Mouse (Mus musculus) stomach, embryonic 14.5 days (tissue): ENCODE data around the gene Egln1. TPM values are rescaled to one million over a fixed set of nuclear protein-coding genes. Genes with fewer than 3 reads are reported as not detected.

Source experiments
- ATAC-seq: fragments of 200-750 bp; cut with Nextera tagmentation; 2 replicates; pipeline ENCODE4 v1.8.0; 2017; ENCODE audit warnings: low read depth, moderate TSS enrichment; ENCODE audit not compliant: insufficient number of reproducible peaks, insufficient read depth, low FRiP score
- H3K27ac ChIP-seq: fragments of 300-500 bp; sonication (generic); 2 replicates; pipeline ENCODE4 v1.5.1; 2014; ENCODE audit warnings: mild to moderate bottlenecking, low read length, moderate library complexity, mixed read lengths
- H3K27me3 ChIP-seq: fragments of 300-500 bp; sonication (generic); 2 replicates; pipeline ENCODE4 v1.6.1; 2014; ENCODE audit warnings: low read length, control low read depth, mixed read lengths; ENCODE audit not compliant: control insufficient read depth, insufficient read depth
- H3K36me3 ChIP-seq: fragments of 300-500 bp; sonication (generic); 2 replicates; pipeline ENCODE4 v1.6.1; 2014; ENCODE audit warnings: mild to moderate bottlenecking, control low read depth, low read length, moderate library complexity, mixed read lengths; ENCODE audit not compliant: control insufficient read depth, insufficient read depth
- H3K4me1 ChIP-seq: fragments of 300-500 bp; sonication (generic); 2 replicates; pipeline ENCODE4 v1.6.1; 2014; ENCODE audit warnings: low read length, control low read depth, mixed read lengths; ENCODE audit not compliant: control insufficient read depth, insufficient read depth
- H3K4me2 ChIP-seq: fragments of 300-500 bp; sonication (generic); replicated peaks from 2 replicates; pipeline ENCODE4 v1.6.1; 2014; ENCODE audit warnings: low read depth, low read length, control low read depth
- H3K4me3 ChIP-seq: fragments of 300-500 bp; sonication (generic); 2 replicates; pipeline ENCODE4 v1.5.1; 2014; ENCODE audit warnings: low read depth, low read length, control low read depth
- H3K9ac ChIP-seq: fragments of 300-500 bp; sonication (generic); replicated peaks from 2 replicates; pipeline ENCODE4 v1.6.1; 2014; ENCODE audit warnings: low read depth, mild to moderate bottlenecking, control low read depth, low read length, moderate library complexity, mixed read lengths
- H3K9me3 ChIP-seq: fragments of 300-500 bp; sonication (generic); 2 replicates; pipeline ENCODE4 v1.6.1; 2016; ENCODE audit warnings: low read depth, low read length, control low read depth; ENCODE audit not compliant: control insufficient read depth
- WGBS: fragments of 180-500 bp; shearing (Covaris S2); extraction: QIAGEN DNeasy Blood & Tissue Kit; methylation state at CpG from one replicate; pipeline ENCODE4 v1.1.7; 2014; 5-methylcytosine and 5-hydroxymethylcytosine counted together
- polyA plus RNA-seq: library from polyadenylated mRNA; unstranded; fragments of >200 nt; fragmentation: Nextera tagmentation; extraction: Ambion mirVana; gene quantifications from 2 replicates; pipeline ENCODE4 v1.2.1, GENCODE M21; 2014

The Egln1 gene
- polyA plus RNA-seq, 1 experiment from 2014 or later = 20.1 TPM

DNA sequence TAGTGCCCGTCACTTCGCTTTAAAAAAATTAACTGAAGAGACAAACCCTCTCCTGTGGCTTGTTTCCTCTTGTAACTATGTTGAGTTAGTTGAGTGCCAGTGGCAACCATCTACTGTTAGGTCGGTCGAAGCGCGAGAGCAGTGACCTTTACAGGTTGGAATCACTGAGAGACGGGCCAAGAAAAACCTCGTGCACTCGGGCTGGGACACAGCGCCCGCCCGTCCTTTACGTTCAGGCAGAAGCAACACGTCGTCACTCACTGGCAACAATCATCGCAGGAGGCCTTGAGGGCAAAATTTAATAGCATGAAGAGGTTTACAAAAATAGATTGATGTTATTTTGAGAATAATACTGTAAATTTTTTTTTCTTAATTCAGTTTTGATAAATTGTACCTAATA is 39.2 kb downstream of the Egln1 start:
- peaks cover 44% of the 10 kb centered on the region for H3K36me3 ChIP-seq
- H3K27ac ChIP-seq = no peak overlapping the region
- ATAC-seq = no peak

GRCm38 (mm10) chr8:124905482-124905881 is 43.6 kb downstream of the Egln1 start:
- 87% methylated on average over 2 of the region's 2 CpGs for WGBS
- ATAC-seq = no peak
- peaks cover 46% of the 10 kb centered on the region for H3K36me3 ChIP-seq

More for the DNA sequence above, 39.2 kb downstream of the Egln1 start:
- Histone ChIP-seq H3K4me1 (no peaks in the 10 kb centered on the region), H3K9ac (no peak overlapping the region), H3K4me3 (no peak overlapping the region), H3K27me3 (no peaks in the 10 kb centered on the region), H3K9me3 (no peaks in the 10 kb centered on the region), H3K4me2 (no peak overlapping the region)
- WGBS = 94% methylated on average over 16 of the region's 16 CpGs

GRCm38 (mm10) chr8:124903198-124903597 is 45.9 kb downstream of the Egln1 start:
- 94% methylated on average over 15 of the region's 15 CpGs for WGBS
- no peak for ATAC-seq
- peaks cover 46% of the 10 kb centered on the region for H3K36me3 ChIP-seq

More at GRCm38 (mm10) chr8:124905482-124905881, 43.6 kb downstream of the Egln1 start:
- H3K4me1 ChIP-seq = no peaks in the 10 kb centered on the region
- no peak overlapping the region for H3K9ac ChIP-seq
- no peak overlapping the region for H3K4me2 ChIP-seq
- no peak overlapping the region for H3K4me3 ChIP-seq
- H3K27me3 ChIP-seq = no peaks in the 10 kb centered on the region
- no peak overlapping the region for H3K27ac ChIP-seq
- no peaks in the 10 kb centered on the region for H3K9me3 ChIP-seq

DNA sequence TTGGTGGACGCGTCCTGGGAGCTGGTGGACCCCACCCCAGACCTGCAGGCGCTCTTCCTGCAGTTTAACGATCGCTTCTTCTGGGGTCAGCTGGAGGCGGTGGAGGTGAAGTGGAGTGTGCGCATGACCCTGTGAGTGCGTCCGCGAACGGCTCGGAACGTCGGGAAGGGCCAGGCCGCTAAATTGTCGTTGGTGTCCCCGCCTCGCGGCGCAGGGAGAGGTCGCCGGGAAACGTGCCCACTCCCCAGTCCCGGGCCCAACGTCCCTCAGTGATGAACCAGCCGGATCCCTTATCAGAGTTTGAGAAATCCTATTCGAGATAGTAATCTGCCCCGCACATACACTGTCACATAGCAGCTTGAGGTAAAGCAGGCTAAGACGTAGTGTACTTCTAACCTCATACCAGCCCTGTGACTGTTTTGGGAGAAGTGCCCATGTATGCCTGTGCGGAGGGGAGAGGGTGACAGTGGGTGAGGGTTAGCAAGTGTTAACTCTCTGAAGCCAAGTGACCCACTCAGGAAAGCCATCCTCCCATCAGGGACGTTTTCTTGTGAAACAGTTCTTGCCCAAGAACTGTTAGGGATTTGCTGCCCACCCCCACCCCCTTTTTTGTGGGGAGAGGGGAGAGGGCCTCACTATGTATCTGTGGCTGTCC is 50.7 kb downstream of the Egln1 start:
- peaks cover 49% of the 10 kb centered on the region for H3K36me3 ChIP-seq
- peak overlapping the region; percentile 86 for H3K4me2 ChIP-seq
- H3K9ac ChIP-seq = peak overlapping the region; percentile 73
- peak overlapping the region; percentile 63; the same call in 1 of the 2 replicates for H3K27ac ChIP-seq
- no peak for ATAC-seq
- no peaks in the 10 kb centered on the region for H3K27me3 ChIP-seq
- peak overlapping the region; percentile 90 for H3K4me3 ChIP-seq
- 4% methylated on average over 31 of the region's 31 CpGs for WGBS
- peaks cover 20% of the 10 kb centered on the region for H3K4me1 ChIP-seq
- no peaks in the 10 kb centered on the region for H3K9me3 ChIP-seq

More at GRCm38 (mm10) chr8:124903198-124903597, 45.9 kb downstream of the Egln1 start:
- Histone ChIP-seq H3K4me2 (no peak overlapping the region), H3K9me3 (no peaks in the 10 kb centered on the region), H3K27ac (no peak overlapping the region), H3K27me3 (no peaks in the 10 kb centered on the region), H3K9ac (no peak overlapping the region), H3K4me3 (no peak overlapping the region), H3K4me1 (peaks cover 6% of the 10 kb centered on the region)

- peak within 1 kb of the TSS; percentile 90 for H3K4me3 ChIP-seq
- WGBS = under 1% methylated on average over 114 of the region's 114 CpGs
- peaks cover 42% of the 10 kb centered on the region for H3K36me3 ChIP-seq
- peak within 1 kb of the TSS; percentile 94 for H3K4me2 ChIP-seq
- peak; percentile 82 for ATAC-seq
- peak within 1 kb of the TSS; percentile 73 for H3K9ac ChIP-seq
- H3K9me3 ChIP-seq = no peaks in the 10 kb centered on the region
- peak within 1 kb of the TSS; percentile 79 for H3K27ac ChIP-seq
- peaks cover 20% of the 10 kb centered on the region for H3K4me1 ChIP-seq
- no peaks in the 10 kb centered on the region for H3K27me3 ChIP-seq
Observed at GRCm38 (mm10) chr8:124897386-124898250, 51.5 kb downstream of the Egln1 start, which contains the start of the genes Exoc8 and Sprtn. TSS of gene Exoc8 (minus strand) at chr8:124897705. TSS of gene Sprtn (plus strand) at chr8:124897886.

DNA sequence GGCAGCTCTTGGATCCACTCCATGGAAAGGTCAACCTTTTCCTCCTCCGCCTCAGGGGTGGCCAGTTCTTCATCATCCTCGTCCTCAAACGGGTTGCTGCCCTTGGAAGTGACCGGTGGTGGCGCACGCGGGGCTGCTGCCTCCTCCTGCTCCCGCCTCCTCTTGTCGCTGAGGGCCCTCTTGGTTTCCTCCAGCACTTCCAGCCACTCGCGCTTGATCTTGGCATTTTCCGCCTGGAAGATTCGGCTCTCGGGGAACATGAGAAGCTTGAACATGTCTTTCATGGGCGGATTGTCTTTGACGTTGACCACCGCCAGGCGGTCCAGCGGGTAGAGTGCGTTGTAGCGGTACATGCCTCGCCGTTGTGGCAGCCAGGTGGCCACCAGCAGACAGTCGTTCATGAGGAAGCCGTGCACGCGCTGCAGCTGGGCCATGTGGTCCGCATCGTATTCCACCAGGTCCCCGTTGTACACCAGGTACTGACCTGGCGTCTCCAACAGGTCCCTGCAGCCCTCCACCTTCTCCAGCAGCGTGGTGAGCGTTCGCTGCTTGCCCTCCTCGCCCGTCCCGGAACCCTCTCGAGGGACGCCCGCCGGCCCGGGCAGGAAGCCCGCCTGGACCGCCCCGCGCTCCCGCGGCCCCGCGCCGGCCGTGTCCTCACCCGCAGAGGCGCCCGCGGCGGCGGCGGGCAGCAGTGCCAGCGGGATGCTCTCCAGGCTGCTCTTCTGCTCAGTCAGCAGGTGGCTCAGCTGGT is 52.3 kb downstream of the Egln1 start:
- WGBS = under 1% methylated on average over 60 of the region's 60 CpGs
- Histone ChIP-seq H3K4me2 (peak overlapping the region; percentile 94), H3K9ac (peak overlapping the region; percentile 72), H3K9me3 (no peaks in the 10 kb centered on the region), H3K27me3 (no peaks in the 10 kb centered on the region), H3K27ac (peak overlapping the region; percentile 79), H3K4me1 (peaks cover 20% of the 10 kb centered on the region), H3K4me3 (peak overlapping the region; percentile 90), H3K36me3 (peaks cover 35% of the 10 kb centered on the region)
- peak; percentile 54 for ATAC-seq

- Histone ChIP-seq H3K4me2 (peak overlapping the region; percentile 94), H3K4me1 (peaks cover 20% of the 10 kb centered on the region), H3K36me3 (peaks cover 30% of the 10 kb centered on the region), H3K9ac (peak overlapping the region; percentile 72; the same call in 1 of the 2 replicates), H3K9me3 (no peaks in the 10 kb centered on the region), H3K27ac (0 out of 2 replicates have a peak overlapping the region, but pooled peaks have one; percentile 36), H3K4me3 (peak overlapping the region; percentile 90), H3K27me3 (no peaks in the 10 kb centered on the region)
- 0 out of 2 replicates have a peak, but pooled peaks have one; percentile 12 for ATAC-seq
- WGBS = 75% methylated on average over 26 of the region's 26 CpGs
Observed at GRCm38 (mm10) chr8:124896010-124896631, 53.0 kb downstream of the Egln1 start.
